Mouse (Mus musculus): Measurements from ENCODE around the gene Rexo1.

DNA sequence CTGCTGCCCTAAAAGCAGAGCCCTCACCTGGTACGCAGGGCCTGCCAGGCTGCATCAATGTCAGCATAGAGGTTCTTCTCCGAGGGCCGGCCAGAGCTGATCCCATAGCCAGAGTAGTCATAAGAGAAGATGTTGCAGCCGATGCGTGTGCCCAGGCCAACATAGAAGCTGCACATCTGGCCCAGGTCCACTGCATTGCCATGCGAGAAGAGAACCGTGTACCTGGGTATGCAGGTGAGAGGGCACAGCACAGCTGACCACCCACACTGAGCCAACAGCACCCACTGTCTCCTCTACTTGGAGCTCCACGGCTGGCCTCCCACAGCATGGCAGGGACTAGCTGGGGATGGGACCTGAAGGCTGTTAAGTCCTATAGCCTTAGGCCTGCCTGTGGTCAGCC lies 24.2 kb upstream of the Rexo1 start:
- TF ChIP-seq POLR2A (IDR thresholded peaks at IDR 0.05; ENCODE audit: insufficient read depth, low read depth, low read length) (no peak), CTCF (IDR thresholded peaks at IDR 0.05) (no peak)
